Mouse (Mus musculus): ENCODE measurements around the gene Btg1. TPM values are rescaled to one million over a fixed set of nuclear protein-coding genes. Genes with fewer than 3 reads are reported as not detected.

Gene Btg1
- polyA plus RNA-seq, 1 experiment from 2014 or later, result 58.8 TPM

DNA sequence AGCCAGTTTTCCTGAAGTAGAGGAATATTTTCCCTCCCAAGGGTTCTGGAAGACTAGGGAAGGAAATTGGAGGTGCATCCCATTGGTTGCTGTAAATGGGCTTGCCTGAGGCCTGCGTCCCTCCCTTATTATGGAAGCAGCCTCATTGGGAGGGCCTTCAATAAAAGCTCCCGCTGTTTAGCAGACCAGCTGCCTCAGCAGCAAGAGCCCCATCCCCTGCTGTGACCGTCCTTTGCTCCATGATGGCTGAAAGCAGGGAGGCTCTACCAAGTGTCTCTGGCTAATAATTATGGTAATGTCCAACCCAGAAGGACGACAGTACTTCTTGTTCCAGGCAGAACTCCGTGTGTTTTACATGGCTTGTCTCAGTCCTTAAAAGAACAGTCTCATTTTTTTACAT is 42.1 kb downstream of the Btg1 start:
- Histone ChIP-seq H3K4me1 (peaks cover 6% of the 10 kb centered on the region; the same call in 1 of the 2 replicates), H3K36me3 (no peaks in the 10 kb centered on the region), H3K9ac (no peak overlapping the region), H3K27me3 (no peaks in the 10 kb centered on the region), H3K4me2 (replicated peaks) (no peak overlapping the region), H3K27ac (no peak overlapping the region), H3K4me3 (no peak overlapping the region), H3K9me3 (no peaks in the 10 kb centered on the region)
- WGBS, result 12% methylated on average over 5 of the region's 5 CpGs
- no peak for ATAC-seq (ENCODE audit: low FRiP score, low read depth)

DNA sequence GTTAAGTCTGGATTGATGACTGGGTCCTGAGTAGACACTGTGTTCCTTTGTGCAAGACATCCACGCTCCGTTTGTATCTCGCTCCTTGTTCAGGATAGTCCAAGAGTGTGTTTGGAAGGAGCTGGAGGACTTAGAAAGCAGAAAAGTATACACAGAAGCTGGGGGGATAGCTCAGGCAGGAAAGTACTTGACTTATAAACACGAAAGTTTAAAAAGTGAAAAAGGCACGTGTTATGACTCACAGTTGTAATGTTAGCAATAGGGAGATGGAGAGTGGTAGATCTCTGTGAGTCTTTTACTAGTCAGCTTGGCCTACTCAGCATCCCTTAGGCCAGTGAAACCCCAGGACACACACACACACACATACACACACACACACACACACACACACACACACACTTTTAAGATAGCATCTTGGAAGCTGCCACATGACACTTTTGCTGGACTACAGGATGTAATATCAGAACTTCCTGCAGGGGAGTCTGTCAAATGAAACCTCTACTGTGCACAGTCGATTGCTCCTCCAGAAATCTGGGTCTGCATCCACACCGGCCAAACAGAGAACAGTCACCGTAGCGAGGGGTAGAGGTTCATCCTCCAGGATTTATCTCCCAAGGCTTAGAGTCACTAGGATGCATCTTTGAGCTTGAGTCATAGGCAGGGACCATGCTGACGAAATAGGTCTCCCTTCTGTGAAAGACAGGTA is 43.6 kb downstream of the Btg1 start:
- peaks cover 6% of the 10 kb centered on the region; the same call in 1 of the 2 replicates for H3K4me1 ChIP-seq
- 81% methylated on average over 10 of the region's 10 CpGs for WGBS
- H3K27me3 ChIP-seq, result no peaks in the 10 kb centered on the region
- ATAC-seq (ENCODE audit: low FRiP score, low read depth), result no peak
- no peak overlapping the region for H3K9ac ChIP-seq
- no peak overlapping the region for H3K4me2 ChIP-seq (replicated peaks)
- H3K36me3 ChIP-seq, result no peaks in the 10 kb centered on the region
- no peak overlapping the region for H3K27ac ChIP-seq
- no peaks in the 10 kb centered on the region for H3K9me3 ChIP-seq
- no peak overlapping the region for H3K4me3 ChIP-seq

DNA sequence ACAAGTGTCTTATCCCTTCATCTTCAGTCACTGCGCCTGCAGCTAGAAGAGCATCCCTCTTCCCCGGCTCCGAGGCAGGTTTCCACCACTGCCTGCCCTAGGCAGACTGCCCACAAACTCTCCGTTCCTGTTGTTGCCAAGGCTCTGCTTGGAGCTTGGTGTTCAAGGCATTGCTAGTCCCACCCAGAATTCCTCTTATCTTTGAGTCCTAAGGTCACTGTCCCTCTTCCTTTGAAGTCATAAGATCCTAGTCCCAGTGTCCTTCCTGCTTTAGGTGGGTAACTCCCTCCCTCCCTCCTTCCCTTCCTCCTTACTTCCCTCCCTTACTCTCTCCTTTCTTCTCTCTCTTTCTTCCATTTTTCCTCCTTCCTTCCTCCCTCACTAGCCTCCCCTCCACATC is 46.2 kb downstream of the Btg1 start:
- H3K9me3 ChIP-seq, result no peaks in the 10 kb centered on the region
- 86% methylated on average over 4 of the region's 4 CpGs for WGBS
- no peak overlapping the region for H3K4me3 ChIP-seq
- H3K9ac ChIP-seq, result no peak overlapping the region
- H3K27ac ChIP-seq, result no peak overlapping the region
- H3K4me1 ChIP-seq, result peaks cover 6% of the 10 kb centered on the region; the same call in 1 of the 2 replicates
- H3K36me3 ChIP-seq, result no peaks in the 10 kb centered on the region
- H3K4me2 ChIP-seq (replicated peaks), result no peak overlapping the region
- H3K27me3 ChIP-seq, result no peaks in the 10 kb centered on the region
- no peak for ATAC-seq (ENCODE audit: low FRiP score, low read depth)

DNA sequence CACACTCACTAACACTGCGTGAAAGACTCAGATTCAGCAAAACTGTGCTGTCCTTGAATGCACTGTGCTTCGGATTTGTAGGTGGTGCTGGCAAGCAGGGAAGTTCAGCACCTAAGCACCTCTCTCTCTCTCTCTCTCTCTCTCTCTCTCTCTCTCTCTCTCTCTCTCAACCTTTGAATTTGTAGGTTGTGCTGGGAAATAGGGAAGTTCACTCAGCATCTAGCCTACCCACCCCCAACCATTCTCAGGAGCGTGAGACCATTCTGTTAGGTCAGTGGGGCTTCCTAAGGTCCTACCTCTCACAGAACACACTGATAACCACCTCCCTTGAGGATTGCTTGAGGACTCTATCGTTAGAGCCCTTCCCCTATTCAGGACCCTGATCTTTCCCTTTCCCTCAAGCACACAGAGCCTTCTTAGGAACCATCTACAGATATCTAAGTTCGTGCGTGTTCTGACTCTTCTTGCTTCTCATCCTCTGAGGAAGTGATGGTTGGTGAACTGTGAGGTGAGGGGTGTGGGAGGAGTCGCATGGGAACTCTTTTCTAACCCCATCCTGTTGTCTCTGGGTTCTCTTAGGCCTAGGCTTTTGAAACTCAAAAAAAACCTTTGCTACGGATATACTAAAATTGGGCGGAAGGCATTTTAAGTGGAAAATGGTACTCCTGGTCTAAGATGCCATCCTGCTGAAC is 47.1 kb downstream of the Btg1 start:
- ATAC-seq (ENCODE audit: low FRiP score, low read depth), result no peak
- Histone ChIP-seq H3K9ac (no peak overlapping the region), H3K4me2 (replicated peaks) (no peak overlapping the region), H3K36me3 (no peaks in the 10 kb centered on the region), H3K4me1 (peaks cover 2% of the 10 kb centered on the region; the same call in 1 of the 2 replicates), H3K9me3 (no peaks in the 10 kb centered on the region), H3K27ac (no peak overlapping the region), H3K27me3 (no peaks in the 10 kb centered on the region), H3K4me3 (no peak overlapping the region)
- WGBS, result 90% methylated on average over 9 of the region's 9 CpGs

Data from limb, embryonic 13.5 days (tissue).